Mouse (Mus musculus) MEL (cell line): ENCODE data around the gene Ezh2. TPM values are rescaled to one million over a fixed set of nuclear protein-coding genes. Genes with fewer than 3 reads are reported as not detected.
A peak's percentile ranks its signal among the peaks of the same experiment; 100 is the strongest.

Experiments
- DNase-seq: peaks from one replicate; pipeline ENCODE4 v3.0.0; 2011; ENCODE audit warnings: low read depth, low spot score
- H3K27ac ChIP-seq: 2 replicates; pipeline ENCODE4 v1.5.1; 2012; ENCODE audit warnings: low read depth, mild to moderate bottlenecking, control low read depth, low read length, moderate library complexity; ENCODE audit not compliant: control insufficient read depth
- H3K27me3 ChIP-seq, 2 experiments: fragments of 150-350 bp in 1 of 2; sonication (generic) in 1 of 2; 2 replicates each; pipeline ENCODE4 v1.6.1; 2012; ENCODE audit warnings: low read length in 2 of 2, mild to moderate bottlenecking in 2 of 2, improper control_type of control experiment in 1 of 2, moderate library complexity in 1 of 2; ENCODE audit not compliant: insufficient read depth in 2 of 2, control insufficient read depth in 1 of 2
- H3K36me3 ChIP-seq, 2 experiments: 2 replicates each; pipeline ENCODE4 v1.6.1; 2012 to 2014; ENCODE audit warnings: low read length in 2 of 2, improper control_type of control experiment in 1 of 2, inconsistent platforms in 1 of 2, mild to moderate bottlenecking in 1 of 2; ENCODE audit not compliant: insufficient read depth in 2 of 2, control insufficient read depth in 1 of 2
- H3K4me1 ChIP-seq, 2 experiments: fragments of 150-350 bp in 1 of 2; sonication (generic) in 1 of 2; 2 replicates each; pipeline ENCODE4 v1.6.1; 2012; ENCODE audit warnings: low read length in 2 of 2, improper control_type of control experiment in 1 of 2, mild to moderate bottlenecking in 1 of 2; ENCODE audit not compliant: insufficient read depth in 2 of 2, control insufficient read depth in 1 of 2
- H3K4me3 ChIP-seq, 2 experiments: fragments of 150-350 bp in 1 of 2; sonication (generic) in 1 of 2; 2 replicates each; pipeline ENCODE4 v1.5.1; 2012; ENCODE audit warnings: low read depth in 2 of 2, low read length in 2 of 2, mild to moderate bottlenecking in 2 of 2, moderate library complexity in 2 of 2, control low read depth in 1 of 2, improper control_type of control experiment in 1 of 2; ENCODE audit not compliant: control insufficient read depth in 1 of 2, insufficient read depth in 1 of 2
- H3K79me2 ChIP-seq: 2 replicates; pipeline ENCODE4 v1.6.1; 2012; ENCODE audit warnings: mild to moderate bottlenecking, low read length, moderate library complexity; ENCODE audit not compliant: control insufficient read depth, poor library complexity, insufficient read depth
- H3K9ac ChIP-seq: 2 replicates; pipeline ENCODE4 v1.6.1; 2012; ENCODE audit warnings: low read depth, mild to moderate bottlenecking, control low read depth, low read length, moderate library complexity; ENCODE audit not compliant: control insufficient read depth, poor library complexity, severe bottlenecking
- H3K9me3 ChIP-seq: fragments of 150-350 bp; sonication (generic); replicated peaks from 2 replicates; pipeline ENCODE4 v1.6.1; 2012; ENCODE audit warnings: mild to moderate bottlenecking, low read length, improper control_type of control experiment, moderate library complexity; ENCODE audit not compliant: insufficient read depth
- BHLHE40 ChIP-seq: IDR thresholded peaks from 2 replicates; pipeline ENCODE4 v1.6.1; 2012; ENCODE audit warnings: low read depth, mild to moderate bottlenecking, inconsistent platforms, low read length, improper control_type of control experiment, borderline replicate concordance
- CHD1 ChIP-seq: IDR thresholded peaks from 2 replicates; pipeline ENCODE4 v1.6.1; 2012; ENCODE audit warnings: low read depth, mild to moderate bottlenecking, inconsistent platforms, low read length, improper control_type of control experiment
- CHD2 ChIP-seq: IDR thresholded peaks from 2 replicates; pipeline ENCODE4 v1.6.1; 2011; ENCODE audit warnings: low read length, improper control_type of control experiment
- E2F4 ChIP-seq: IDR thresholded peaks from 2 replicates; pipeline ENCODE4 v1.6.1; 2011; ENCODE audit warnings: low read depth, low read length, improper control_type of control experiment, borderline replicate concordance
- ELF1 ChIP-seq: IDR thresholded peaks from 2 replicates; pipeline ENCODE4 v1.6.1; 2014; ENCODE audit warnings: low read depth, mild to moderate bottlenecking, inconsistent platforms, low read length, improper control_type of control experiment, moderate library complexity
- ETS1 ChIP-seq: IDR thresholded peaks from 2 replicates; pipeline ENCODE4 v1.6.1; 2012; ENCODE audit warnings: low read depth, mild to moderate bottlenecking, inconsistent platforms, low read length, improper control_type of control experiment, moderate library complexity
- GATA1 ChIP-seq: IDR thresholded peaks from 2 replicates; pipeline ENCODE4 v1.6.1; 2011; ENCODE audit warnings: low read depth, low read length, improper control_type of control experiment
- HCFC1 ChIP-seq: IDR thresholded peaks from 2 replicates; pipeline ENCODE4 v1.6.1; 2012; ENCODE audit warnings: low read depth, mild to moderate bottlenecking, inconsistent platforms, low read length, improper control_type of control experiment, moderate library complexity
- JUND ChIP-seq: IDR thresholded peaks from 2 replicates; pipeline ENCODE4 v1.6.1; 2011; ENCODE audit warnings: low read depth, mild to moderate bottlenecking, improper control_type of control experiment, low read length
- KAT2A ChIP-seq: conservative IDR thresholded peaks from 2 replicates; pipeline ENCODE4 v1.6.1; 2012; ENCODE audit warnings: low read depth, low read length, improper control_type of control experiment, inconsistent platforms
- MAFK ChIP-seq: IDR thresholded peaks from 2 replicates; pipeline ENCODE4 v1.6.1; 2011; ENCODE audit warnings: low read depth, mild to moderate bottlenecking, low read length, improper control_type of control experiment, borderline replicate concordance
- MAX ChIP-seq: IDR thresholded peaks from 2 replicates; pipeline ENCODE4 v1.6.1; 2011; ENCODE audit warnings: low read length, improper control_type of control experiment
- MAZ ChIP-seq: IDR thresholded peaks from 2 replicates; pipeline ENCODE4 v1.6.1; 2012; ENCODE audit warnings: low read depth, mild to moderate bottlenecking, inconsistent platforms, low read length, improper control_type of control experiment
- MEF2A ChIP-seq: IDR thresholded peaks from 2 replicates; pipeline ENCODE4 v1.6.1; 2014; ENCODE audit warnings: low read depth, mild to moderate bottlenecking, inconsistent platforms, low read length, improper control_type of control experiment; ENCODE audit not compliant: poor library complexity, insufficient replicate concordance, severe bottlenecking; ENCODE audit errors: extremely low read depth
- MXI1 ChIP-seq: IDR thresholded peaks from 2 replicates; pipeline ENCODE4 v1.6.1; 2011; ENCODE audit warnings: mild to moderate bottlenecking, low read depth, low read length, improper control_type of control experiment
- MYB ChIP-seq: IDR thresholded peaks from 2 replicates; pipeline ENCODE4 v1.6.1; 2011; ENCODE audit warnings: mild to moderate bottlenecking, low read depth, low read length, improper control_type of control experiment
- MYC ChIP-seq: IDR thresholded peaks from 2 replicates; pipeline ENCODE4 v1.6.1; 2011; ENCODE audit warnings: low read depth, mild to moderate bottlenecking, low read length, improper control_type of control experiment, moderate library complexity
- NELFE ChIP-seq: IDR thresholded peaks from 2 replicates; pipeline ENCODE4 v1.6.1; 2011; ENCODE audit warnings: low read depth, low read length, improper control_type of control experiment
- NRF1 ChIP-seq: IDR thresholded peaks from 2 replicates; pipeline ENCODE4 v1.6.1; 2014; ENCODE audit warnings: low read depth, mild to moderate bottlenecking, inconsistent platforms, low read length, improper control_type of control experiment, moderate library complexity; ENCODE audit not compliant: poor library complexity, insufficient read depth, severe bottlenecking
- POLR2A ChIP-seq, 2 experiments: IDR thresholded peaks; 2 replicates each; pipeline ENCODE4 v1.6.1; 2011 to 2012; ENCODE audit warnings: low read length in 2 of 2, mild to moderate bottlenecking in 2 of 2, control low read depth in 1 of 2, improper control_type of control experiment in 1 of 2, low read depth in 1 of 2, moderate library complexity in 1 of 2; ENCODE audit not compliant: control insufficient read depth in 1 of 2, insufficient read depth in 1 of 2, poor library complexity in 1 of 2
- POLR2AphosphoS2 ChIP-seq: IDR thresholded peaks from 2 replicates; pipeline ENCODE4 v1.6.1; 2011; ENCODE audit warnings: low read length, improper control_type of control experiment
- POLR2AphosphoS5 ChIP-seq: IDR thresholded peaks from 2 replicates; pipeline ENCODE4 v1.6.1; 2012; ENCODE audit warnings: low read depth, borderline replicate concordance, mild to moderate bottlenecking, inconsistent platforms, low read length, moderate library complexity, mixed read lengths
- RAD21 ChIP-seq: IDR thresholded peaks from 2 replicates; pipeline ENCODE4 v1.6.1; 2011; ENCODE audit warnings: mild to moderate bottlenecking, low read depth, low read length, improper control_type of control experiment
- RCOR1 ChIP-seq: IDR thresholded peaks from 2 replicates; pipeline ENCODE4 v1.6.1; 2012; ENCODE audit warnings: low read depth, mild to moderate bottlenecking, inconsistent platforms, low read length, improper control_type of control experiment
- SIN3A ChIP-seq: IDR thresholded peaks from 2 replicates; pipeline ENCODE4 v1.6.1; 2012; ENCODE audit warnings: low read length, improper control_type of control experiment, inconsistent platforms
- SMC3 ChIP-seq: IDR thresholded peaks from 2 replicates; pipeline ENCODE4 v1.6.1; 2011; ENCODE audit warnings: low read depth, low read length, improper control_type of control experiment
- TAL1 ChIP-seq: IDR thresholded peaks from 2 replicates; pipeline ENCODE4 v1.6.1; 2012; ENCODE audit warnings: mild to moderate bottlenecking, inconsistent platforms, low read length, moderate library complexity, mixed read lengths
- TCF12 ChIP-seq: IDR thresholded peaks from 2 replicates; pipeline ENCODE4 v1.6.1; 2014; ENCODE audit warnings: low read depth, mild to moderate bottlenecking, inconsistent platforms, low read length, improper control_type of control experiment, moderate library complexity
- UBTF ChIP-seq: IDR thresholded peaks from 2 replicates; pipeline ENCODE4 v1.6.1; 2012; ENCODE audit warnings: low read depth, mild to moderate bottlenecking, inconsistent platforms, low read length, improper control_type of control experiment, moderate library complexity, borderline replicate concordance; ENCODE audit not compliant: insufficient read depth
- USF1 ChIP-seq: IDR thresholded peaks from 2 replicates; pipeline ENCODE4 v1.6.1; 2014; ENCODE audit warnings: low read depth, mild to moderate bottlenecking, inconsistent platforms, low read length, improper control_type of control experiment, moderate library complexity
- USF2 ChIP-seq, 2 experiments: IDR thresholded peaks; 2 replicates each; pipeline ENCODE4 v1.6.1; 2011 to 2012; ENCODE audit warnings: improper control_type of control experiment in 2 of 2, low read length in 2 of 2, borderline replicate concordance in 1 of 2, inconsistent platforms in 1 of 2, low read depth in 1 of 2, mild to moderate bottlenecking in 1 of 2; ENCODE audit not compliant: insufficient read depth in 1 of 2
- ZC3H11A ChIP-seq: IDR thresholded peaks from 2 replicates; pipeline ENCODE4 v1.6.1; 2012; ENCODE audit warnings: low read depth, mild to moderate bottlenecking, inconsistent platforms, low read length, improper control_type of control experiment
- ZKSCAN1 ChIP-seq: IDR thresholded peaks from 2 replicates; pipeline ENCODE4 v1.6.1; 2012; ENCODE audit warnings: low read depth, mild to moderate bottlenecking, inconsistent platforms, low read length, improper control_type of control experiment, moderate library complexity
- ZMIZ1 ChIP-seq: IDR thresholded peaks from 2 replicates; pipeline ENCODE4 v1.6.1; 2012; ENCODE audit warnings: low read depth, mild to moderate bottlenecking, inconsistent platforms, low read length, improper control_type of control experiment, moderate library complexity
- ZNF384 ChIP-seq: IDR thresholded peaks from 2 replicates; pipeline ENCODE4 v1.6.1; 2012; ENCODE audit warnings: low read depth, mild to moderate bottlenecking, inconsistent platforms, low read length, improper control_type of control experiment
- polyA plus RNA-seq, 2 experiments: library from polyadenylated mRNA; stranded (reverse) in 1 of 2; unstranded in 1 of 2; fragments of >175 nt in 1 of 2; fragments of >200 nt in 1 of 2; gene quantifications; 2 replicates each; pipeline versions ENCODE4 v1.2.1 to v1.2.4; 2012; ENCODE audit warnings: low replicate concordance in 2 of 2, low read depth in 1 of 2; ENCODE audit not compliant: insufficient read length in 2 of 2, insufficient read depth in 1 of 2, missing spikeins in 1 of 2
- total RNA-seq: library from RNA; depleted of rRNA; stranded (reverse); fragments of 300-350 nt; gene quantifications from 2 replicates; pipeline ENCODE4 v1.2.3, GENCODE M21; 2012

Gene Ezh2
- total and polyA plus RNA-seq, 3 experiments, result 30.9 to 1,353 (median 82.6) TPM

DNA sequence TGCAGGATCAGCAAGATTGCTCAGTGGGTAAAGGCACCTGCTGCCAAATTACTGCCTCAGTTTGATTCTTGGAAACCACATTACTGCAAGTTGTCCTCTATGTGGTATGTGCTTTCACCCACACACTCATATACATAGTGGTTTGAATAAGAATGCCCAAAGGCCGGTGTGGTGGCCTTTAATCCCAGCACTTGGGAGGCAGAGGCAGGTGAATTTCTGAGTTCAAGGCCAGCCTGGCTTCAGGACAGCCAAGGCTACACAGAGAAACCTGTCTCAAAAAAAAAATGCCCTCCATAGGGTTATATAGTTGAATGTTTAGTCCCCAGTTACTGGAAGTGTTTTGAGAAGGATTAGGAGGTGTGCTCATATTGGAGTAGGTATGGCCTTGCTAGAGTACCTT lies 6.8 kb upstream of the Ezh2 start (continued):
- TF ChIP-seq MEF2A (no peak), MAZ (no peak)

DNA sequence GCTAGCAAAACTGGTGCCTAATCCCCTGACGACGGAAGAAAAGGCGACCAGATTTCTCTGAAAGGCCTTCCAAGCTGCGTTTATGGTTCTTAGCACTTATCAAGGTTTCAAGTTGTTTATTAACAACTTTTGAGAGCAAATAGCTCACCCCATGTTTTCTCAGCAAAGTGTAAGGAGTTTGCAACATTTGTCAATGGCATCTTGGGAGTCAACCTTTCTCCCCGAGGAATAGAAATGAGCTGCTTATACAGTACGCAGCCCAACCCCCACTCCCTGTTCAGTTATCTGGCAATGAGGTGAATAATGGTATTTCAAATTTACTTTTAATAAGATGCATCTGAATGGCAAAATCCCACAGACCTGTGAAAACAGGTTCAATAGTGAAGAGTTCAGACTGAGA lies 555 bp upstream of the Ezh2 start:
- Histone ChIP-seq H3K9ac (peak overlapping the region; percentile 98), H3K4me3 (peak overlapping the region; percentile 63 to 73), H3K27ac (peak overlapping the region; percentile 98), H3K79me2 (peaks cover 34% of the 10 kb centered on the region), H3K36me3 (peaks cover 0 to 23% of the 10 kb centered on the region in 2 experiments; a peak in 2 of 4 replicates), H3K9me3 (no peaks in the 10 kb centered on the region), H3K27me3 (no peaks in the 10 kb centered on the region), H3K4me1 (peaks cover 0 to 11% of the 10 kb centered on the region in 2 experiments; a peak in 3 of 4 replicates)
- DNase-seq, result peak; percentile 78
- TF ChIP-seq SMC3, result no peak
- TF ChIP-seq NRF1, result no peak
- TF ChIP-seq JUND, result no peak
- TF ChIP-seq CHD2, result peak; percentile 61
- TF ChIP-seq RCOR1, result no peak
- TF ChIP-seq ETS1, result peak; percentile 11; the same call in 1 of the 2 replicates
- TF ChIP-seq ELF1, result no peak
- TF ChIP-seq ZNF384, result no peak
- TF ChIP-seq UBTF, result no peak
- TF ChIP-seq POLR2A (IDR thresholded peaks at IDR 0.05; ENCODE audit: control insufficient read depth in 1 of 2, insufficient read depth in 1 of 2, low read depth in 1 of 2, low read length in 2 of 2, poor library complexity in 1 of 2), result no peak
- TF ChIP-seq MXI1, result no peak
- TF ChIP-seq MAX, result peak; percentile 16; the same call in 1 of the 2 replicates
- no peak for TF ChIP-seq TCF12
- no peak for TF ChIP-seq MYC
- TF ChIP-seq HCFC1, result no peak
- no peak; the same call in 1 of the 2 replicates for TF ChIP-seq MYB
- TF ChIP-seq CHD1, result peak; percentile 94; the same call in 1 of the 2 replicates
- no peak for TF ChIP-seq POLR2AphosphoS2
- TF ChIP-seq NELFE, result no peak; the same call in 1 of the 2 replicates
- TF ChIP-seq USF1, result no peak
- TF ChIP-seq KAT2A, result no peak
- no peak for TF ChIP-seq E2F4
- no peak for TF ChIP-seq ZKSCAN1
- TF ChIP-seq USF2 (IDR thresholded peaks at IDR 0.05; ENCODE audit: borderline replicate concordance in 1 of 2, insufficient read depth in 1 of 2, low read depth in 1 of 2, low read length in 2 of 2), result no peak
- TF ChIP-seq ZC3H11A, result no peak
- TF ChIP-seq RAD21, result no peak
- TF ChIP-seq MAZ, result no peak
- TF ChIP-seq SIN3A, result peak; percentile 50
- TF ChIP-seq MAFK, result no peak
- no peak; the same call in 1 of the 2 replicates for TF ChIP-seq BHLHE40
- no peak for TF ChIP-seq MEF2A
- no peak for TF ChIP-seq POLR2AphosphoS5
- TF ChIP-seq TAL1, result no peak
- TF ChIP-seq GATA1, result no peak
- peak; percentile 61; the same call in 1 of the 2 replicates for TF ChIP-seq ZMIZ1
